Mouse (Mus musculus): Measurements from ENCODE around the gene Rimbp3. TPM values are rescaled to one million over a fixed set of nuclear protein-coding genes. Genes with fewer than 3 reads are reported as not detected.
A peak's percentile ranks its signal among the peaks of the same experiment; 100 is the strongest.

Rimbp3 gene
- total and polyA plus RNA-seq, 2 experiments from 2014 or later, result 0.11 to 0.61 TPM

DNA sequence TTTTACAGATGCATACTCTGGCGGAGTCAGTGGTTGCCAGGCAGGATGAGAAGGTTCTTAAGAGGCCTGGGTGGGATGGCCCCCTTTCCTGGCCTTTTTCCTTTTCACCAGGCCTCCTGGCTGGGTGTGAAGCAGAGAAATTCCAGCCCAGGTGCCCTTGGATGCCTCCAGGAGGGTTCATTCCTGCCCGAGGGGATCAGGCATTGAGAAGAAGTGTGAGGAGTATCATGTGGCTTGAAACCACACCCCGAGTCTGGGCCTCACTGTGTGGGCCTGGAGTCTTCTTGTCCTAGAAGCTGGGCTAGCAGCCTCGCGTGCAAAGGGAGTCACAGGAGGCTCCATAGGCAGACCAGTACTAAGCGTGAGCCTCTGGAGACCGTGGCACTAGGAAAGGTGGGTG is 44.4 kb downstream of the Rimbp3 start:
- no peaks in the 10 kb centered on the region for H3K27me3 ChIP-seq (ENCODE audit: control insufficient read depth, insufficient read depth, low read length)
- DNase-seq (ENCODE audit: low spot score) (no peak), ATAC-seq (ENCODE audit: insufficient read depth, low read depth) (no peak)
- H3K9me3 ChIP-seq (replicated peaks; ENCODE audit: control insufficient read depth, low read length), result no peaks in the 10 kb centered on the region
- peaks cover 65% of the 10 kb centered on the region for H3K4me1 ChIP-seq (ENCODE audit: control insufficient read depth, insufficient read depth)
- H3K4me3 ChIP-seq (ENCODE audit: low read depth, low read length), result no peak overlapping the region
- H3K27ac ChIP-seq (ENCODE audit: low read depth), result no peak overlapping the region
- H3K9ac ChIP-seq (replicated peaks; ENCODE audit: low read depth, low read length), result no peak overlapping the region
- TF ChIP-seq CTCF (IDR thresholded peaks at IDR 0.05; ENCODE audit: low read depth) (no peak), EP300 (IDR thresholded peaks at IDR 0.05; ENCODE audit: low read depth) (no peak)
- no peak overlapping the region for H3K4me2 ChIP-seq (ENCODE audit: low read depth, low read length)
- H3K36me3 ChIP-seq (replicated peaks; ENCODE audit: control insufficient read depth, insufficient read depth, low read length), result peaks cover 11% of the 10 kb centered on the region
- 57% methylated on average over 7 of the region's 7 CpGs for WGBS

DNA sequence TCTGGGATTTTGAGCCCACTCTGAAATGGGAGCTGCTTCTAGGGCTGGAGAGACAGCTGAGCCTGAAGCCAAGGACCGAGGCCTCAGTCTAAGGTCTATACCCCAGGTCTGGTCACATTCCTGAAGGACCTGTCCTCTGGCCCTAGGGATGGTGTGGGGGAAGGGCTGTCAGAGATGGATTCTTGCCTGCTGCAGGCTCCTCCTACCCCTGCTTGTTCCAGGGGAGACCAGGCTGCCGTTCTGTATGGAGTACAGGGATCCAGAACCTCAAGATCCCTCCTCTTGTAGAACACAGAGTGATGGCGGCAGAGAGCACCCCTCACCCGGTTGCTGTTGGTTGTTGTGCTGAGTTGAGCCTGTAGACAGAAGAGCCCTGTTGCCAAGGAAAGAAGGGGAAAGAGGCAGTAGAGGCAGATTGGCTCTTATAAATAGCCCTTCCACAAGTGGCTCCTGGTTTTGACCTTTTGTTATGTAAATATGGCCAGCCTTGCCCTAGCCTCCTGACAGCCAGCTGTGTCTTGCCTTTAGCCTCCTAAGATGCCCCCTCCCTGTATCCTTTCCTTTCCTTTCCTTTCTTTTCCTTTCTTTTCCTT is 45.7 kb downstream of the Rimbp3 start:
- Histone ChIP-seq H3K4me2 (ENCODE audit: low read depth, low read length) (peak overlapping the region; percentile 16; the same call in 1 of the 2 replicates), H3K4me1 (ENCODE audit: control insufficient read depth, insufficient read depth) (peaks cover 53% of the 10 kb centered on the region), H3K9ac (replicated peaks; ENCODE audit: low read depth, low read length) (0 out of 2 replicates have a peak overlapping the region, but pooled peaks have one; percentile 14), H3K27ac (ENCODE audit: low read depth) (peak overlapping the region; percentile 36; the same call in 1 of the 2 replicates), H3K36me3 (replicated peaks; ENCODE audit: control insufficient read depth, insufficient read depth, low read length) (peaks cover 24% of the 10 kb centered on the region), H3K9me3 (replicated peaks; ENCODE audit: control insufficient read depth, low read length) (no peaks in the 10 kb centered on the region), H3K27me3 (ENCODE audit: control insufficient read depth, insufficient read depth, low read length) (no peaks in the 10 kb centered on the region), H3K4me3 (ENCODE audit: low read depth, low read length) (no peak overlapping the region)
- ATAC-seq (ENCODE audit: insufficient read depth, low read depth), result no peak
- DNase-seq (ENCODE audit: low spot score), result peak; percentile 59
- TF ChIP-seq CTCF (IDR thresholded peaks at IDR 0.05; ENCODE audit: low read depth) (no peak), EP300 (IDR thresholded peaks at IDR 0.05; ENCODE audit: low read depth) (no peak)
- 24% methylated on average over 4 of the region's 4 CpGs for WGBS

- Histone ChIP-seq H3K36me3 (replicated peaks; ENCODE audit: control insufficient read depth, insufficient read depth, low read length) (peaks cover 28% of the 10 kb centered on the region), H3K4me3 (ENCODE audit: low read depth, low read length) (no peak overlapping the region), H3K27me3 (ENCODE audit: control insufficient read depth, insufficient read depth, low read length) (no peaks in the 10 kb centered on the region), H3K4me2 (ENCODE audit: low read depth, low read length) (no peak overlapping the region), H3K4me1 (ENCODE audit: control insufficient read depth, insufficient read depth) (peaks cover 41% of the 10 kb centered on the region), H3K27ac (ENCODE audit: low read depth) (no peak overlapping the region), H3K9me3 (replicated peaks; ENCODE audit: control insufficient read depth, low read length) (no peaks in the 10 kb centered on the region), H3K9ac (replicated peaks; ENCODE audit: low read depth, low read length) (no peak overlapping the region)
- ATAC-seq (ENCODE audit: insufficient read depth, low read depth) (no peak), DNase-seq (ENCODE audit: low spot score) (no peak)
- WGBS, result 70% methylated on average over 2 of the region's 2 CpGs
- TF ChIP-seq CTCF (IDR thresholded peaks at IDR 0.05; ENCODE audit: low read depth), result no peak
- no peak for TF ChIP-seq EP300 (IDR thresholded peaks at IDR 0.05; ENCODE audit: low read depth)
Measured at GRCm38 (mm10) chr16:17255270-17255669, 46.9 kb downstream of the Rimbp3 start.

DNA sequence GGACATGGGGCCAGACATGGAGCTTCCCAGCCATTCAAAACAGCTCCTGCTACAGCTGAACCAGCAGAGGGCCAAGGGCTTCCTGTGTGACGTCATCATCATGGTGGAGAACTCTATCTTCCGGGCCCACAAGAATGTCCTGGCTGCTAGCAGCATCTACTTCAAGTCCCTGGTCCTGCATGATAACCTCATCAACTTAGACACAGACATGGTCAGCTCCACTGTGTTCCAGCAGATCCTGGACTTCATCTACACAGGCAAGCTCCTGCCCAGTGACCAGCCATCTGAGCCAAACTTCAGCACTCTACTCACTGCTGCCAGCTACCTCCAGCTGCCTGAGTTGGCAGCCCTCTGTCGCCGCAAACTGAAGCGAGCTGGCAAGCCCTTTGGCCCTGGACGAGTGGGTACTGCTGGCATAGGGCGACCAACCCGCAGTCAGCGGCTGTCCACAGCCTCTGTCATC is 49.0 kb downstream of the Rimbp3 start:
- 52% methylated on average over 9 of the region's 9 CpGs for WGBS
- Histone ChIP-seq H3K9me3 (replicated peaks; ENCODE audit: control insufficient read depth, low read length) (no peaks in the 10 kb centered on the region), H3K4me2 (ENCODE audit: low read depth, low read length) (no peak overlapping the region), H3K4me1 (ENCODE audit: control insufficient read depth, insufficient read depth) (peaks cover 25% of the 10 kb centered on the region), H3K4me3 (ENCODE audit: low read depth, low read length) (no peak overlapping the region), H3K27ac (ENCODE audit: low read depth) (peak overlapping the region; percentile 27), H3K27me3 (ENCODE audit: control insufficient read depth, insufficient read depth, low read length) (no peaks in the 10 kb centered on the region), H3K36me3 (replicated peaks; ENCODE audit: control insufficient read depth, insufficient read depth, low read length) (peaks cover 28% of the 10 kb centered on the region), H3K9ac (replicated peaks; ENCODE audit: low read depth, low read length) (no peak overlapping the region)
- ATAC-seq (ENCODE audit: insufficient read depth, low read depth) (peak; percentile 65), DNase-seq (ENCODE audit: low spot score) (peak; percentile 67)
- TF ChIP-seq EP300 (IDR thresholded peaks at IDR 0.05; ENCODE audit: low read depth), result no peak
- TF ChIP-seq CTCF (IDR thresholded peaks at IDR 0.05; ENCODE audit: low read depth), result peak; percentile 36

- Histone ChIP-seq H3K4me1 (ENCODE audit: control insufficient read depth, insufficient read depth) (peaks cover 9% of the 10 kb centered on the region), H3K27ac (ENCODE audit: low read depth) (no peak overlapping the region), H3K9ac (replicated peaks; ENCODE audit: low read depth, low read length) (no peak overlapping the region), H3K4me2 (ENCODE audit: low read depth, low read length) (no peak overlapping the region), H3K36me3 (replicated peaks; ENCODE audit: control insufficient read depth, insufficient read depth, low read length) (peaks cover 28% of the 10 kb centered on the region), H3K27me3 (ENCODE audit: control insufficient read depth, insufficient read depth, low read length) (no peaks in the 10 kb centered on the region), H3K9me3 (replicated peaks; ENCODE audit: control insufficient read depth, low read length) (no peaks in the 10 kb centered on the region), H3K4me3 (ENCODE audit: low read depth, low read length) (no peak overlapping the region)
- DNase-seq (ENCODE audit: low spot score) (no peak), ATAC-seq (ENCODE audit: insufficient read depth, low read depth) (no peak)
- TF ChIP-seq EP300 (IDR thresholded peaks at IDR 0.05; ENCODE audit: low read depth), result no peak
- TF ChIP-seq CTCF (IDR thresholded peaks at IDR 0.05; ENCODE audit: low read depth), result no peak
- WGBS, result 87% methylated on average over 12 of the region's 12 CpGs
Measured at GRCm38 (mm10) chr16:17258917-17259316, 50.5 kb downstream of the Rimbp3 start.

- H3K36me3 ChIP-seq (replicated peaks; ENCODE audit: control insufficient read depth, insufficient read depth, low read length), result peaks cover 20% of the 10 kb centered on the region
- no peak overlapping the region for H3K4me2 ChIP-seq (ENCODE audit: low read depth, low read length)
- 81% methylated on average over 1 of the region's 1 CpGs for WGBS
- no peak for TF ChIP-seq CTCF (IDR thresholded peaks at IDR 0.05; ENCODE audit: low read depth)
- TF ChIP-seq EP300 (IDR thresholded peaks at IDR 0.05; ENCODE audit: low read depth), result no peak
- H3K9ac ChIP-seq (replicated peaks; ENCODE audit: low read depth, low read length), result no peak overlapping the region
- H3K9me3 ChIP-seq (replicated peaks; ENCODE audit: control insufficient read depth, low read length), result no peaks in the 10 kb centered on the region
- H3K4me1 ChIP-seq (ENCODE audit: control insufficient read depth, insufficient read depth), result peaks cover 3% of the 10 kb centered on the region; the same call in 1 of the 2 replicates
- no peak for ATAC-seq (ENCODE audit: insufficient read depth, low read depth)
- no peak overlapping the region for H3K27ac ChIP-seq (ENCODE audit: low read depth)
- H3K4me3 ChIP-seq (ENCODE audit: low read depth, low read length), result no peak overlapping the region
- DNase-seq (ENCODE audit: low spot score), result no peak
- H3K27me3 ChIP-seq (ENCODE audit: control insufficient read depth, insufficient read depth, low read length), result no peaks in the 10 kb centered on the region
Measured at GRCm38 (mm10) chr16:17261341-17261740, 52.9 kb downstream of the Rimbp3 start.

Other genes starting within 250 kb of the Rimbp3 start
- gene Mapk1, start 225.2 kb upstream of the Rimbp3 start, total RNA-seq (2014; rRNA removed; ENCODE audit: low replicate concordance), result 146 and 184 TPM in 2 replicates
- 96.0 and 97.0 TPM in 2 replicates for gene Mapk1, start 225.2 kb upstream of the Rimbp3 start, polyA plus RNA-seq (2015; fragmentation: Nextera tagmentation; extraction: Ambion mirVana)
- gene Ypel1, start 138.9 kb upstream of the Rimbp3 start, total RNA-seq (2014; rRNA removed; ENCODE audit: low replicate concordance), result 2.5 and 3.5 TPM in 2 replicates
- 7.5 and 8.5 TPM in 2 replicates for gene Ypel1, start 138.9 kb upstream of the Rimbp3 start, polyA plus RNA-seq (2015; fragmentation: Nextera tagmentation; extraction: Ambion mirVana)
- gene Ppil2, start 97.3 kb upstream of the Rimbp3 start, total RNA-seq (2014; rRNA removed; ENCODE audit: low replicate concordance), result 59.9 and 69.0 TPM in 2 replicates
- gene Ppil2, start 97.3 kb upstream of the Rimbp3 start, polyA plus RNA-seq (2015; fragmentation: Nextera tagmentation; extraction: Ambion mirVana), result 63.8 and 65.0 TPM in 2 replicates
- gene 2610318N02Rik, start 83.4 kb upstream of the Rimbp3 start, total RNA-seq (2014; rRNA removed; ENCODE audit: low replicate concordance), result 2.7 and 6.0 TPM in 2 replicates
- 3.8 and 5.1 TPM in 2 replicates for gene 2610318N02Rik, start 83.4 kb upstream of the Rimbp3 start, polyA plus RNA-seq (2015; fragmentation: Nextera tagmentation; extraction: Ambion mirVana)
- gene Sdf2l1, start 76.2 kb upstream of the Rimbp3 start, total RNA-seq (2014; rRNA removed; ENCODE audit: low replicate concordance), result 18.4 and 22.9 TPM in 2 replicates
- gene Sdf2l1, start 76.2 kb upstream of the Rimbp3 start, polyA plus RNA-seq (2015; fragmentation: Nextera tagmentation; extraction: Ambion mirVana), result 12.4 and 20.5 TPM in 2 replicates
- gene Ydjc, start 64.0 kb upstream of the Rimbp3 start, total RNA-seq (2014; rRNA removed; ENCODE audit: low replicate concordance), result 1.1 and 7.8 TPM in 2 replicates
- gene Ydjc, start 64.0 kb upstream of the Rimbp3 start, polyA plus RNA-seq (2015; fragmentation: Nextera tagmentation; extraction: Ambion mirVana), result 2.4 and 2.5 TPM in 2 replicates
- gene Ccdc116, start 61.4 kb upstream of the Rimbp3 start, total RNA-seq (2014; rRNA removed; ENCODE audit: low replicate concordance), result 0.62 TPM in 1 of 2 replicates, not detected in the other
- 0.05 and 0.08 TPM in 2 replicates for gene Ccdc116, start 61.4 kb upstream of the Rimbp3 start, polyA plus RNA-seq (2015; fragmentation: Nextera tagmentation; extraction: Ambion mirVana)
- 62.5 and 79.2 TPM in 2 replicates for gene Ube2l3, start 6.0 kb upstream of the Rimbp3 start, total RNA-seq (2014; rRNA removed; ENCODE audit: low replicate concordance)
- 254 and 255 TPM in 2 replicates for gene Ube2l3, start 6.0 kb upstream of the Rimbp3 start, polyA plus RNA-seq (2015; fragmentation: Nextera tagmentation; extraction: Ambion mirVana)
- gene Hic2, start 25.0 kb downstream of the Rimbp3 start, total RNA-seq (2014; rRNA removed; ENCODE audit: low replicate concordance), result 8.0 and 14.7 TPM in 2 replicates
- gene Hic2, start 25.0 kb downstream of the Rimbp3 start, polyA plus RNA-seq (2015; fragmentation: Nextera tagmentation; extraction: Ambion mirVana), result 2.9 and 3.0 TPM in 2 replicates
- 10.8 and 12.7 TPM in 2 replicates for gene Tmem191c, start 67.5 kb downstream of the Rimbp3 start, total RNA-seq (2014; rRNA removed; ENCODE audit: low replicate concordance)
- gene Tmem191c, start 67.5 kb downstream of the Rimbp3 start, polyA plus RNA-seq (2015; fragmentation: Nextera tagmentation; extraction: Ambion mirVana), result 8.0 and 9.1 TPM in 2 replicates
- gene Serpind1, start 122.8 kb downstream of the Rimbp3 start, total RNA-seq (2014; rRNA removed; ENCODE audit: low replicate concordance), result 2.7 TPM in 1 of 2 replicates, not detected in the other
- gene Serpind1, start 122.8 kb downstream of the Rimbp3 start, polyA plus RNA-seq (2015; fragmentation: Nextera tagmentation; extraction: Ambion mirVana), result 0.34 and 0.49 TPM in 2 replicates
- gene Snap29, start 197.4 kb downstream of the Rimbp3 start, total RNA-seq (2014; rRNA removed; ENCODE audit: low replicate concordance), result 20.3 and 22.3 TPM in 2 replicates
- 8.3 and 8.5 TPM in 2 replicates for gene Snap29, start 197.4 kb downstream of the Rimbp3 start, polyA plus RNA-seq (2015; fragmentation: Nextera tagmentation; extraction: Ambion mirVana)
- 49.2 and 60.0 TPM in 2 replicates for gene Pi4ka, start 197.7 kb downstream of the Rimbp3 start, total RNA-seq (2014; rRNA removed; ENCODE audit: low replicate concordance)
- gene Pi4ka, start 197.7 kb downstream of the Rimbp3 start, polyA plus RNA-seq (2015; fragmentation: Nextera tagmentation; extraction: Ambion mirVana), result 16.9 and 18.5 TPM in 2 replicates
- gene Crkl, start 243.4 kb downstream of the Rimbp3 start, total RNA-seq (2014; rRNA removed; ENCODE audit: low replicate concordance), result 26.0 and 45.2 TPM in 2 replicates
- 25.3 and 29.6 TPM in 2 replicates for gene Crkl, start 243.4 kb downstream of the Rimbp3 start, polyA plus RNA-seq (2015; fragmentation: Nextera tagmentation; extraction: Ambion mirVana)